Mouse (Mus musculus) heart, embryonic 10.5 days (tissue): ENCODE measurements at regions not wholly inside any gene's neighbourhood (a gene's known extent, or its start where the extent isn't known, plus 50 kb on each side); places are given as distances from the start of the nearest gene placed in this dataset.
A peak's percentile ranks its signal among the peaks of the same experiment; 100 is the strongest.
"Not testable (repeated sequence)": the region's sequence is repeated elsewhere in the genome, so short reads cannot be mapped to it uniquely, and the experiment has no call there.

Source experiments
- DNase-seq: peaks from one replicate; pipeline ENCODE4 v3.0.0-alpha.2; 2017; ENCODE audit warnings: low spot score
- H3K27ac ChIP-seq: fragments of 300-500 bp; sonication (generic); 2 replicates; pipeline ENCODE4 v1.5.1; 2016; ENCODE audit warnings: mild to moderate bottlenecking
- H3K27me3 ChIP-seq: fragments of 300-500 bp; sonication (generic); 2 replicates; pipeline ENCODE4 v1.6.1; 2016; ENCODE audit warnings: mild to moderate bottlenecking; ENCODE audit not compliant: poor library complexity, insufficient read depth, severe bottlenecking
- H3K36me3 ChIP-seq: fragments of 300-500 bp; sonication (generic); 2 replicates; pipeline ENCODE4 v1.6.1; 2016; ENCODE audit warnings: mild to moderate bottlenecking, moderate library complexity
- H3K4me1 ChIP-seq: fragments of 300-500 bp; sonication (generic); 2 replicates; pipeline ENCODE4 v1.6.1; 2016; ENCODE audit warnings: mild to moderate bottlenecking
- H3K4me3 ChIP-seq: fragments of 300-500 bp; sonication (generic); 2 replicates; pipeline ENCODE4 v1.5.1; 2016; ENCODE audit warnings: mild to moderate bottlenecking, moderate library complexity
- H3K9me3 ChIP-seq: fragments of 300-500 bp; sonication (generic); 2 replicates; pipeline ENCODE4 v1.6.1; 2016; ENCODE audit warnings: mild to moderate bottlenecking, moderate library complexity
- WGBS: fragments of 180-500 bp; shearing (Covaris S2); methylation state at CpG from one replicate; pipeline ENCODE4 v1.1.7; 2016; 5-methylcytosine and 5-hydroxymethylcytosine counted together

- WGBS: 4% methylated on average over 34 of the region's 51 CpGs
- H3K4me3 ChIP-seq: peak overlapping the region; percentile 48
- H3K27ac ChIP-seq: 0 out of 2 replicates have a peak overlapping the region, but pooled peaks have one; percentile 10
- H3K27me3 ChIP-seq, H3K9me3 ChIP-seq, H3K4me1 ChIP-seq, H3K36me3 ChIP-seq: not testable (repeated sequence)
- peak; percentile 42 for DNase-seq
Measured at GRCm38 (mm10) chr4:146263038-146263685, 106.5 kb downstream of the Zfp600 start.

GRCm38 (mm10) chr4:146263790-146264189 lies 107.2 kb downstream of the Zfp600 start:
- 58% methylated on average over 4 of the region's 5 CpGs for WGBS
- H3K9me3 ChIP-seq, H3K27ac ChIP-seq, H3K4me1 ChIP-seq, H3K36me3 ChIP-seq, DNase-seq, H3K27me3 ChIP-seq: not testable (repeated sequence)
- peak overlapping the region; percentile 48; the same call in 1 of the 2 replicates for H3K4me3 ChIP-seq

- H3K9me3 ChIP-seq: not testable (repeated sequence)
- WGBS: no CpG with 5 or more reads among the region's 14 CpGs
Measured at GRCm38 (mm10) chr4:146270119-146270747, 113.6 kb downstream of the Zfp600 start.

More at GRCm38 (mm10) chr4:146270119-146270747, 113.6 kb downstream of the Zfp600 start:
- not testable (repeated sequence) for H3K4me1 ChIP-seq, H3K36me3 ChIP-seq, H3K27me3 ChIP-seq, H3K4me3 ChIP-seq, H3K27ac ChIP-seq, DNase-seq
